Mouse (Mus musculus) limb, embryonic 15.5 days (tissue): Measurements from ENCODE around the gene Lrrc61. TPM values are rescaled to one million over a fixed set of nuclear protein-coding genes. Genes with fewer than 3 reads are reported as not detected.
"Not testable (repeated sequence)": the region's sequence is repeated elsewhere in the genome, so short reads cannot be mapped to it uniquely, and the experiment has no call there.

Experiments used
- ATAC-seq: fragments of 200-750 bp; cut with Nextera tagmentation; 2 replicates; pipeline ENCODE4 v1.8.0; 2017; ENCODE audit warnings: low read depth, moderate TSS enrichment; ENCODE audit not compliant: insufficient number of reproducible peaks, low FRiP score, low TSS enrichment
- H3K27ac ChIP-seq: fragments of 300-500 bp; sonication (generic); 2 replicates; pipeline ENCODE4 v1.5.1; 2015; ENCODE audit warnings: moderate library complexity, mild to moderate bottlenecking, inconsistent platforms
- H3K27me3 ChIP-seq: fragments of 300-500 bp; sonication (generic); 2 replicates; pipeline ENCODE4 v1.6.1; 2015; ENCODE audit warnings: inconsistent platforms
- H3K36me3 ChIP-seq: fragments of 300-500 bp; sonication (generic); 2 replicates; pipeline ENCODE4 v1.6.1; 2015; ENCODE audit warnings: inconsistent platforms
- H3K4me1 ChIP-seq: fragments of 300-500 bp; sonication (generic); 2 replicates; pipeline ENCODE4 v1.6.1; 2015; ENCODE audit warnings: inconsistent platforms
- H3K4me2 ChIP-seq: fragments of 300-500 bp; sonication (generic); 2 replicates; pipeline ENCODE4 v1.6.1; 2015; ENCODE audit warnings: mild to moderate bottlenecking, inconsistent platforms
- H3K4me3 ChIP-seq: fragments of 300-500 bp; sonication (generic); 2 replicates; pipeline ENCODE4 v1.5.1; 2015; ENCODE audit warnings: mild to moderate bottlenecking, inconsistent platforms
- H3K9ac ChIP-seq: fragments of 300-500 bp; sonication (generic); 2 replicates; pipeline ENCODE4 v1.6.1; 2015; ENCODE audit warnings: inconsistent platforms
- H3K9me3 ChIP-seq: fragments of 300-500 bp; sonication (generic); 2 replicates; pipeline ENCODE4 v1.6.1; 2016; ENCODE audit warnings: inconsistent platforms
- WGBS: fragments of 180-500 bp; shearing (Covaris S2); methylation state at CpG from one replicate; pipeline ENCODE4 v1.1.7; 2015; 5-methylcytosine and 5-hydroxymethylcytosine counted together
- polyA plus RNA-seq: library from polyadenylated mRNA; unstranded; fragments of >200 nt; fragmentation: Nextera tagmentation; extraction: Ambion mirVana; gene quantifications from 2 replicates; pipeline ENCODE4 v1.2.1, GENCODE M21; 2015

The Lrrc61 gene
- 9.9 and 10.8 TPM in 2 replicates for polyA plus RNA-seq

- no peaks in the 10 kb centered on the region; the same call in 1 of the 2 replicates for H3K36me3 ChIP-seq
- peak within 1 kb of the TSS; percentile 95 for H3K27ac ChIP-seq
- H3K27me3 ChIP-seq = no peaks in the 10 kb centered on the region
- H3K9ac ChIP-seq = peak within 1 kb of the TSS; percentile 51
- no peaks in the 10 kb centered on the region for H3K9me3 ChIP-seq
- under 1% methylated on average over 39 of the region's 39 CpGs for WGBS
- H3K4me3 ChIP-seq = peak within 1 kb of the TSS; percentile 58
- peak within 1 kb of the TSS; percentile 50 for H3K4me2 ChIP-seq
- peaks cover 15% of the 10 kb centered on the region for H3K4me1 ChIP-seq
- peak; percentile 85 for ATAC-seq
Observed at GRCm38 (mm10) chr6:48554280-48555103, at the start of gene Lrrc61. TSS of gene Lrrc61 (plus strand) at chr6:48554796.

DNA sequence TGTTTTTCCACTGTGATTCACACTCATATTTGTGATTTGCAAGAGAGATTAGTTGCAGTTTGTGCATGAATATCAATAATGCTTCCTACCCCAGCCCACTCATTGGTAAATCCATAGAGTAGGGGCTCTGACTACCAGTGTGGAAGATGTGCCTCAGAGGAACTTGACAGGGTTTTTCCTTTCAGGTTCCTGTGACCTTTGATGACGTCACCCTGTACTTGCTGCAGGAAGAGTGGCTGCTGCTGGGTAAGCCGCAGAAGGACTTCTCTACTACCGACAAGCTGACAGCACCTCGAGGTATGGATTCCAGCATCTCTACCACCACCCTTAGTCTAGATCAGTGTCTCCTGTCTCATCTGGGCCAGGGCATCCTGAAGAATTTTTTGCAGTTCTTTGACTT is 46.5 kb upstream of the Lrrc61 start:
- Histone ChIP-seq H3K9ac (no peak overlapping the region), H3K4me3 (no peak overlapping the region), H3K36me3 (peaks cover 33% of the 10 kb centered on the region), H3K27ac (no peak overlapping the region), H3K4me1 (peaks cover 9% of the 10 kb centered on the region), H3K27me3 (no peaks in the 10 kb centered on the region), H3K4me2 (no peak overlapping the region), H3K9me3 (no peaks in the 10 kb centered on the region)
- ATAC-seq = no peak
- WGBS = 69% methylated on average over 4 of the region's 4 CpGs

- no peak overlapping the region for H3K9ac ChIP-seq
- H3K27ac ChIP-seq = no peak overlapping the region
- H3K4me2 ChIP-seq = no peak overlapping the region
- no peak for ATAC-seq
- no peak overlapping the region for H3K4me3 ChIP-seq
- peaks cover 56% of the 10 kb centered on the region for H3K36me3 ChIP-seq
- no peaks in the 10 kb centered on the region for H3K9me3 ChIP-seq
- 75% methylated on average over 4 of the region's 4 CpGs for WGBS
- H3K27me3 ChIP-seq = no peaks in the 10 kb centered on the region
- peaks cover 3% of the 10 kb centered on the region for H3K4me1 ChIP-seq
Observed at GRCm38 (mm10) chr6:48510426-48510825, 44.2 kb upstream of the Lrrc61 start.

GRCm38 (mm10) chr6:48511861-48512260 is 42.7 kb upstream of the Lrrc61 start:
- H3K27ac ChIP-seq = no peak overlapping the region
- no peak overlapping the region for H3K9ac ChIP-seq
- no peaks in the 10 kb centered on the region for H3K4me1 ChIP-seq
- no peak overlapping the region for H3K4me2 ChIP-seq
- no peak for ATAC-seq
- H3K4me3 ChIP-seq = no peak overlapping the region
- WGBS = 85% methylated on average over 7 of the region's 7 CpGs
- H3K9me3 ChIP-seq = no peaks in the 10 kb centered on the region
- no peaks in the 10 kb centered on the region for H3K27me3 ChIP-seq
- peaks cover 70% of the 10 kb centered on the region for H3K36me3 ChIP-seq

DNA sequence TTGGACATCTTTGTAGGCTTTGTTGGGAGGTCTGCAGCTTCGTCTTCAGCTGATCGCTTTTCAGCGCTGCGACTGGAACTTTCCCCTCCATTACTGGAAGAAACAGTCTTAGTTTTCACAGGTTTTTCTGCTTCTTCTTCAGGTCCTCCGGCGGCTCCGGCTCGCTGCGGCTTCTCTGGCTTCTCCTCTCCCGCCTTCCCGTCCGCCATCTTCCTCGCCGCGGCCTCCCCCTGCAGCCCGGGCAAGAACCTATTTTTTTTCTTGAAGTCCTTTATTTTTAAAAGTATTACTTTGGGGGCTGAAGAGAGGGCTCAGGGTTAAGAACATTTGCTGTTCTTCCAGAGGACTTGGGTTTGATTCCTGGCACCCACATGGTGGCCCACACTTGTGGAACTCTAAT is 29.7 kb upstream of the Lrrc61 start:
- H3K27me3 ChIP-seq, H3K4me2 ChIP-seq, ATAC-seq, H3K9ac ChIP-seq, H3K4me3 ChIP-seq, H3K27ac ChIP-seq, H3K4me1 ChIP-seq, H3K9me3 ChIP-seq: not testable (repeated sequence)
- 97% methylated on average over 16 of the region's 16 CpGs for WGBS
- H3K36me3 ChIP-seq = peaks cover 40% of the 10 kb centered on the region

DNA sequence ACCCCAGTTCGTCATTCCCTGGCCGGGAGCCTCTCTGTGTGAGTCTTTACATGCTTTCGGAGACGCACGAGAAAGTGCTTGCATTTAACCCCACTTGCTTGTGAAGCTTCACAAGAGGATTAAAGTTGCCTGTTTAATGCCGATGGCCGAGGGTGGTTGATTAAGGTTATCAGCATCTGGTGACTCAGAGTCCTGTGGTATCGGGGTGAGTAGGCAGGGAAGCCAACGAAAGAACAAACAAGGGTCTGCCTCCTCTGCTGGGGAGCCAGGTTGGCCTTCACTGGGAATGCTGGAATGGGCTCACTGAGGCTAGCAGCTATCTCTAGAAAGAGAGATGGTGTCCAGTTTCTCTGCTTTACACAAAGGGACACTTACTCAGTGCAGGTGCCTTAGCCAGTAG is 26.7 kb upstream of the Lrrc61 start:
- no peak overlapping the region for H3K4me3 ChIP-seq
- no peak overlapping the region for H3K9ac ChIP-seq
- ATAC-seq = no peak
- H3K9me3 ChIP-seq = no peaks in the 10 kb centered on the region
- H3K36me3 ChIP-seq = peaks cover 57% of the 10 kb centered on the region
- no peak overlapping the region for H3K27ac ChIP-seq
- no peaks in the 10 kb centered on the region for H3K4me1 ChIP-seq
- no peaks in the 10 kb centered on the region for H3K27me3 ChIP-seq
- 89% methylated on average over 9 of the region's 9 CpGs for WGBS
- H3K4me2 ChIP-seq = no peak overlapping the region

DNA sequence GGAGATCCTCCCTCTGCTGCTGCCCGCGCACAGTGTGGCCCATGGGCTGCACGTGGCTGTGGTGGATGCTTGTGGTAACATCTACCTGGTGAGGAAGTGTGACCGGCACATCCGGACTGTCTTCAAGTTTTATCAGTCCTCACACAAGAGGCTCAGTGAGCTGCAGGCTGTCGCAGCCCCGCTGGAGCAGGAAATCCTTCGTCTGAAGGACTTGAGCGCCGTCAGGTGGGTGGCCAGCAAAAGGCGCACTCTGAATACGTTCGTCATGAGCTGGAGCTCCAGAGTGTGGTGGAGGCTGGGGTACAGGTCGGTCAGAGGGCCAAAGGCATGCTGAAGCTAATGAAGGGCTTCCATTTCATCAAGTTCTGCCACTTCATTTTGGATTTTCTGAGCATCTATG is 25.3 kb upstream of the Lrrc61 start:
- 72% methylated on average over 14 of the region's 14 CpGs for WGBS
- no peaks in the 10 kb centered on the region for H3K9me3 ChIP-seq

GRCm38 (mm10) chr6:48529871-48530440 is 24.6 kb upstream of the Lrrc61 start:
- Histone ChIP-seq H3K4me3 (no peak overlapping the region), H3K4me1 (no peaks in the 10 kb centered on the region), H3K9ac (no peak overlapping the region), H3K9me3 (no peaks in the 10 kb centered on the region), H3K27me3 (no peaks in the 10 kb centered on the region), H3K4me2 (no peak overlapping the region), H3K36me3 (peaks cover 68% of the 10 kb centered on the region), H3K27ac (no peak overlapping the region)
- 85% methylated on average over 16 of the region's 16 CpGs for WGBS
- ATAC-seq = no peak

More for the DNA sequence above, 25.3 kb upstream of the Lrrc61 start:
- Histone ChIP-seq H3K9ac (no peak overlapping the region), H3K36me3 (peaks cover 68% of the 10 kb centered on the region), H3K27ac (no peak overlapping the region), H3K4me2 (no peak overlapping the region), H3K4me3 (no peak overlapping the region), H3K27me3 (no peaks in the 10 kb centered on the region), H3K4me1 (no peaks in the 10 kb centered on the region)
- no peak for ATAC-seq

- H3K27me3 ChIP-seq = no peaks in the 10 kb centered on the region
- H3K9ac ChIP-seq = no peak overlapping the region
- no peak for ATAC-seq
- H3K27ac ChIP-seq = no peak overlapping the region
- H3K36me3 ChIP-seq = peaks cover 65% of the 10 kb centered on the region
- no peak overlapping the region for H3K4me2 ChIP-seq
- WGBS = 77% methylated on average over 2 of the region's 2 CpGs
- no peaks in the 10 kb centered on the region for H3K4me1 ChIP-seq
- no peak overlapping the region for H3K4me3 ChIP-seq
- H3K9me3 ChIP-seq = no peaks in the 10 kb centered on the region
Observed at GRCm38 (mm10) chr6:48530862-48531261, 23.7 kb upstream of the Lrrc61 start.

- H3K9ac ChIP-seq = no peak overlapping the region
- 91% methylated on average over 2 of the region's 2 CpGs for WGBS
Observed at GRCm38 (mm10) chr6:48533475-48533874, 21.1 kb upstream of the Lrrc61 start.

DNA sequence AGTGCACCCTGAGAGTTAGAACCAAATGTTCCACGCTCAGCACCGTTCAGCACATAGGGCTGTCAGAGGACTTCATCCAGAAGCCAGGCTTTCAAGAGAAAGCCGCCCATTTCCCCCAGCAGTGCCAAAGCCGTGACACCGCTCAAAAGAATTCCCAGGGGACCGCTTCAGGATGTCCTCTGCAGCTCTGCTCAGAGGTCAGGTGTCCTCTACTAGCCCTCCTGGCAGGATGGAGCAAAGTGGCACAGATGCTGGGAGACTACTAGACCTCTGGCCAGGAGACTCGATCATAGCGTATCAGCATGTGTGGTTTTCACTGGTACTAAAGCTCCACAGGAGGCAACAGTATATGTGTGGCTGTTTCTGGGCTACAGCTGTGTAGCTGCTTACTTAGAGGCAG is 19.7 kb upstream of the Lrrc61 start:
- H3K27ac ChIP-seq = no peak overlapping the region
- 75% methylated on average over 8 of the region's 8 CpGs for WGBS
- no peak for ATAC-seq
- H3K4me2 ChIP-seq = no peak overlapping the region
- H3K4me3 ChIP-seq = no peak overlapping the region
- peaks cover 13% of the 10 kb centered on the region for H3K4me1 ChIP-seq
- no peaks in the 10 kb centered on the region for H3K27me3 ChIP-seq
- no peak overlapping the region for H3K9ac ChIP-seq
- no peaks in the 10 kb centered on the region for H3K9me3 ChIP-seq
- H3K36me3 ChIP-seq = peaks cover 35% of the 10 kb centered on the region

More at GRCm38 (mm10) chr6:48533475-48533874, 21.1 kb upstream of the Lrrc61 start:
- Histone ChIP-seq H3K9me3 (no peaks in the 10 kb centered on the region), H3K4me1 (peaks cover 13% of the 10 kb centered on the region), H3K27me3 (no peaks in the 10 kb centered on the region), H3K4me3 (no peak overlapping the region), H3K36me3 (peaks cover 49% of the 10 kb centered on the region), H3K4me2 (no peak overlapping the region), H3K27ac (no peak overlapping the region)
- ATAC-seq = no peak

DNA sequence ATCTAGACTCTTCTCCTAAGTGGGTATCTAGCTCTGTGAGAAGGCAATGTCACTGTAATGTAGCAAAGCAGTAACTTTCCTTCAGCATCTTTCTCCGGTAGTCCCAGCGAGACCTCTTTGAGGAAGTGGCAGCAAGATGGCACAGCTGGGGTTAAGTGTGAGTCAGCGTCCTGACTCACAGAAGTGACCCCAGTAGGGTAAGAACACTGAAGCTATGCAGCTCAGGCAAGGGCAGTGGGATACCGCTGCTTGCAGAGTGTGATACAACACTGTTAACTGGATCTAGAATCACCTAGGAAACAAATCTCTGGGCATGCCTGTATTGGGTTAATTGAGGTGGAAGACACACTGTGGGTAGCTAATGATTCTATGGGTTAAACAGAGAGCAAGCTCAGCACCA is 18.5 kb upstream of the Lrrc61 start:
- Histone ChIP-seq H3K4me3 (no peak overlapping the region), H3K36me3 (peaks cover 28% of the 10 kb centered on the region), H3K9me3 (no peaks in the 10 kb centered on the region), H3K27me3 (no peaks in the 10 kb centered on the region), H3K4me2 (no peak overlapping the region), H3K9ac (no peak overlapping the region), H3K4me1 (peaks cover 14% of the 10 kb centered on the region), H3K27ac (no peak overlapping the region)
- no peak for ATAC-seq
- 71% methylated on average over 4 of the region's 4 CpGs for WGBS
